ENCODE assay signal across 1 mouse cellular context in the genomic region with DNA sequence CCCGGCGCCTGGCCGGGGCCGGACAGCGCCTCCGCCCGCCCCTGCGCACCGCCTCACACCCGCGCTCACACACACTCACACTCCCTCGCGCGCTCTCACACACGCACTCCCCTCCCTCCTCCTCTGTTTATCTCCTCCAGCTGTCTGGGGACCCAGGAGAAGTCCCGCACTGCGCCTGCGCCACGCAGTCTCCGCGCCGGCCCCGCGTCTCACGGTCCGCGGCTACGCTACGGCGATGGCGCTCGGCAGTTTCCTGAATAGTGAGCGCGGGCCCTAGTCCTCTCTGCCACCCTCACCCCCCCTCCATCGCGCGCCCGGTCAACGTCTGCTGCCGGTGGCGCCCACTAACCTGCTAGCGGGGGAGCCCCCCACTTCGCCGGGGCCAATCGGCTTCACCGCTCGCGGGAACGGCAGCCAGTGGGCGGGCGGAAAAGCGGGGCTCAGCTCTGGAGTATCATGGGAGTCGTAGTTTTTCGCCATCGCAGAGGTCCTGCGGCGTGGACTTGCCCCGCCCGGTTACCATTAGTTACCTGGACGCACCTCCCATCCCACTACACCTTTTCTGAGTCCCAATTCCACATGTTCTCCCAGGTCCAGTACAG.
A peak's percentile ranks its signal among the peaks of the same experiment; 100 is the strongest.
TF ChIP-seq lines count a peak whose summit lies in the region.

No protein-coding gene starts in this region.

TF ChIP-seq in myocyte, 11 proteins besides CTCF, POLR2A, EP300 and RAD21 (continued from another document):
- TF ChIP-seq MYOG (IDR thresholded peaks at IDR 0.05; ENCODE audit: control insufficient read depth in 1 of 3, insufficient read depth in 1 of 3, insufficient read length in 2 of 3, low read depth in 2 of 3) = peak; percentile 43 to 85 (median 54)
